Mouse (Mus musculus): ENCODE data around the gene Ppp1r3c. TPM values are rescaled to one million over a fixed set of nuclear protein-coding genes. Genes with fewer than 3 reads are reported as not detected.

Ppp1r3c gene
- total and polyA plus RNA-seq, 3 experiments, result not detected

GRCm38 (mm10) chr19:36701809-36702622 lies 34.4 kb downstream of the Ppp1r3c start:
- H3K27me3 ChIP-seq (ENCODE audit: control insufficient read depth in 1 of 2, insufficient read depth in 2 of 2, low read length in 2 of 2), result peaks cover 0 to 2% of the 10 kb centered on the region in 2 experiments; a peak in 2 of 4 replicates
- no peak overlapping the region for H3K4me3 ChIP-seq (ENCODE audit: control insufficient read depth in 1 of 2, insufficient read depth in 1 of 2, low read depth in 2 of 2, low read length in 2 of 2)
- H3K79me2 ChIP-seq (ENCODE audit: control insufficient read depth, insufficient read depth, low read length, poor library complexity), result no peaks in the 10 kb centered on the region
- TF ChIP-seq CHD2 (IDR thresholded peaks at IDR 0.05; ENCODE audit: low read length), result no peak
- TF ChIP-seq TCF12 (IDR thresholded peaks at IDR 0.05; ENCODE audit: low read depth, low read length), result no peak
- no peak for TF ChIP-seq BHLHE40 (IDR thresholded peaks at IDR 0.05; ENCODE audit: borderline replicate concordance, low read depth, low read length)
- TF ChIP-seq ZKSCAN1 (IDR thresholded peaks at IDR 0.05; ENCODE audit: low read depth, low read length), result no peak
- TF ChIP-seq ZMIZ1 (IDR thresholded peaks at IDR 0.05; ENCODE audit: low read depth, low read length), result no peak
- no peak for TF ChIP-seq SIN3A (IDR thresholded peaks at IDR 0.05; ENCODE audit: low read length)
- TF ChIP-seq CTCF (IDR thresholded peaks at IDR 0.05 in 2 of 3, conservative IDR thresholded peaks at IDR 0.05 in 1 of 3; ENCODE audit: control insufficient read depth in 1 of 3, insufficient read depth in 1 of 3, low read depth in 2 of 3, low read length in 3 of 3, poor library complexity in 1 of 3, severe bottlenecking in 1 of 3), result no peak
- no peak for TF ChIP-seq USF1 (IDR thresholded peaks at IDR 0.05; ENCODE audit: low read depth, low read length)
- H3K27ac ChIP-seq (ENCODE audit: control insufficient read depth, low read depth, low read length), result no peak overlapping the region
- H3K4me1 ChIP-seq (ENCODE audit: control insufficient read depth in 1 of 2, insufficient read depth in 2 of 2, low read length in 2 of 2), result no peaks in the 10 kb centered on the region
- no peaks in the 10 kb centered on the region for H3K36me3 ChIP-seq (ENCODE audit: control insufficient read depth in 1 of 2, insufficient read depth in 2 of 2, low read length in 2 of 2)
- no peaks in the 10 kb centered on the region for H3K9me3 ChIP-seq (replicated peaks; ENCODE audit: insufficient read depth, low read length)
- DNase-seq (ENCODE audit: low read depth, low spot score), result no peak
- H3K9ac ChIP-seq (ENCODE audit: control insufficient read depth, low read depth, low read length, poor library complexity, severe bottlenecking), result no peak overlapping the region

DNA sequence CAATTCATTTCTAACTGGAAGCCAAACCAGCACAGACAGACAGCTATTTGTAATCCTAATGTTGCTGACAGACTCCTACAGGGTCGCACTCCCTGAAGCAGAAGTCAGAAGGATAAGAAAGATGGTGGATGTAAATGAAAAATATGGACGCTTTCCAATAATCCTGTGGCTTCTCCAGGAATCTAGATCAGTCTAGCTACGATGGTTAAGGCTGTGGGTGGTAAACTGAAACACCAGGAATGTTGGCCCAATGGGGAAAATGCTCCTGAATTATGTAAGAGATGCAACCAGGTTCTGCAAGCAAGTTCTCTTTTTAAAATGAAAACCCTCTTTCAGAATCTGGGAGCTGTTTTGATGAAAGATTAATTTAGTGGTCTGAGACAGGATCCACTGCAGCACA lies 35.1 kb downstream of the Ppp1r3c start:
- peaks cover 0 to 2% of the 10 kb centered on the region in 2 experiments; a peak in 2 of 4 replicates for H3K27me3 ChIP-seq (ENCODE audit: control insufficient read depth in 1 of 2, insufficient read depth in 2 of 2, low read length in 2 of 2)
- H3K27ac ChIP-seq (ENCODE audit: control insufficient read depth, low read depth, low read length), result no peak overlapping the region
- H3K9me3 ChIP-seq (replicated peaks; ENCODE audit: insufficient read depth, low read length), result no peaks in the 10 kb centered on the region
- DNase-seq (ENCODE audit: low read depth, low spot score), result no peak
- no peaks in the 10 kb centered on the region for H3K4me1 ChIP-seq (ENCODE audit: control insufficient read depth in 1 of 2, insufficient read depth in 2 of 2, low read length in 2 of 2)
- H3K4me3 ChIP-seq (ENCODE audit: control insufficient read depth in 1 of 2, insufficient read depth in 1 of 2, low read depth in 2 of 2, low read length in 2 of 2), result no peak overlapping the region
- no peak overlapping the region for H3K9ac ChIP-seq (ENCODE audit: control insufficient read depth, low read depth, low read length, poor library complexity, severe bottlenecking)
- no peaks in the 10 kb centered on the region for H3K79me2 ChIP-seq (ENCODE audit: control insufficient read depth, insufficient read depth, low read length, poor library complexity)
- H3K36me3 ChIP-seq (ENCODE audit: control insufficient read depth in 1 of 2, insufficient read depth in 2 of 2, low read length in 2 of 2), result no peaks in the 10 kb centered on the region
- no peak for TF ChIP-seq CTCF (IDR thresholded peaks at IDR 0.05 in 2 of 3, conservative IDR thresholded peaks at IDR 0.05 in 1 of 3; ENCODE audit: control insufficient read depth in 1 of 3, insufficient read depth in 1 of 3, low read depth in 2 of 3, low read length in 3 of 3, poor library complexity in 1 of 3, severe bottlenecking in 1 of 3)
- TF ChIP-seq NRF1 (IDR thresholded peaks at IDR 0.05; ENCODE audit: insufficient read depth, low read depth, low read length, poor library complexity, severe bottlenecking), result no peak
- no peak for TF ChIP-seq RCOR1 (IDR thresholded peaks at IDR 0.05; ENCODE audit: low read depth, low read length)
- no peak for TF ChIP-seq BHLHE40 (IDR thresholded peaks at IDR 0.05; ENCODE audit: borderline replicate concordance, low read depth, low read length)
- no peak for TF ChIP-seq SMC3 (IDR thresholded peaks at IDR 0.05; ENCODE audit: low read depth, low read length)
- TF ChIP-seq KAT2A (conservative IDR thresholded peaks at IDR 0.05; ENCODE audit: low read depth, low read length), result no peak
- TF ChIP-seq ZC3H11A (IDR thresholded peaks at IDR 0.05; ENCODE audit: low read depth, low read length), result no peak
- no peak for TF ChIP-seq MYC (IDR thresholded peaks at IDR 0.05; ENCODE audit: low read depth, low read length)
- TF ChIP-seq CHD2 (IDR thresholded peaks at IDR 0.05; ENCODE audit: low read length), result no peak
- TF ChIP-seq POLR2AphosphoS5 (IDR thresholded peaks at IDR 0.05; ENCODE audit: borderline replicate concordance, low read depth, low read length), result no peak
- TF ChIP-seq TBP (IDR thresholded peaks at IDR 0.05; ENCODE audit: low read depth, low read length), result no peak
- TF ChIP-seq USF2 (IDR thresholded peaks at IDR 0.05; ENCODE audit: borderline replicate concordance in 1 of 2, insufficient read depth in 1 of 2, low read depth in 1 of 2, low read length in 2 of 2), result no peak
- TF ChIP-seq EP300 (IDR thresholded peaks at IDR 0.05; ENCODE audit: low read depth in 1 of 2, low read length in 2 of 2), result no peak
- no peak for TF ChIP-seq SIN3A (IDR thresholded peaks at IDR 0.05; ENCODE audit: low read length)
- TF ChIP-seq UBTF (IDR thresholded peaks at IDR 0.05; ENCODE audit: borderline replicate concordance, insufficient read depth, low read depth, low read length), result no peak
- TF ChIP-seq MAFK (IDR thresholded peaks at IDR 0.05; ENCODE audit: borderline replicate concordance, low read depth, low read length), result no peak
- no peak for TF ChIP-seq ELF1 (IDR thresholded peaks at IDR 0.05; ENCODE audit: low read depth, low read length)
- TF ChIP-seq TAL1 (IDR thresholded peaks at IDR 0.05; ENCODE audit: low read length), result no peak
- TF ChIP-seq POLR2AphosphoS2 (IDR thresholded peaks at IDR 0.05; ENCODE audit: low read length), result no peak
